Mouse (Mus musculus): Measurements from ENCODE around the gene Fam83b. TPM values are rescaled to one million over a fixed set of nuclear protein-coding genes. Genes with fewer than 3 reads are reported as not detected.

Gene Fam83b
- polyA plus RNA-seq, 1 experiment from 2014 or later: 4.9 TPM

DNA sequence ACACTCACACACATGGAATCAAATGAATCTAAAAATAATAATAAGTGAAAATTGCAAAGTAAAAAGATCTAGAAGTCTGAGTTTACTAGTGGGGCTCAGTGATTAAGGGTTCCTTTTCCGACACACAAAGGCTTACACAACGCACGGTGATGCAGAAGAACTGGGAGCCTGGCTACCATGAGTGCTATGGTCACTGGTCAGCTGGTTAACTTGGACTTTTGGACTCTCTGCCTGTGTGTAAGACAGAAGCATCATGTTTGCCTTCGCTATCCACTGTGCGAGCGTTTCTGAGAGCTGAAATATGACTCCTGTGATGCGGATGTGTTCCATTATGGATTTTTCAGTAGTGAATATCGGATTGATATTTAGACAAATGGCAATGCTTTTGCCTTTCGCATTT is 30.9 kb downstream of the Fam83b start:
- no peaks in the 10 kb centered on the region for H3K4me1 ChIP-seq (replicated peaks; ENCODE audit: control insufficient read depth, insufficient read depth, low read length)
- no peak overlapping the region for H3K4me3 ChIP-seq (ENCODE audit: low read depth, low read length)
- ATAC-seq: peak; percentile 76
- WGBS: 67% methylated on average over 9 of the region's 9 CpGs
- no peak overlapping the region for H3K9ac ChIP-seq (ENCODE audit: low read depth, low read length)
- no peak overlapping the region for H3K4me2 ChIP-seq (replicated peaks; ENCODE audit: low read depth)
- H3K27me3 ChIP-seq (replicated peaks; ENCODE audit: control insufficient read depth, insufficient read depth, low read length): no peaks in the 10 kb centered on the region
- no peak for TF ChIP-seq CTCF (IDR thresholded peaks at IDR 0.05; ENCODE audit: low read depth)
- no peak overlapping the region for H3K27ac ChIP-seq (ENCODE audit: low read depth, low read length)
- H3K36me3 ChIP-seq (ENCODE audit: control insufficient read depth, insufficient read depth): no peaks in the 10 kb centered on the region
- H3K9me3 ChIP-seq (ENCODE audit: control insufficient read depth): no peaks in the 10 kb centered on the region

DNA sequence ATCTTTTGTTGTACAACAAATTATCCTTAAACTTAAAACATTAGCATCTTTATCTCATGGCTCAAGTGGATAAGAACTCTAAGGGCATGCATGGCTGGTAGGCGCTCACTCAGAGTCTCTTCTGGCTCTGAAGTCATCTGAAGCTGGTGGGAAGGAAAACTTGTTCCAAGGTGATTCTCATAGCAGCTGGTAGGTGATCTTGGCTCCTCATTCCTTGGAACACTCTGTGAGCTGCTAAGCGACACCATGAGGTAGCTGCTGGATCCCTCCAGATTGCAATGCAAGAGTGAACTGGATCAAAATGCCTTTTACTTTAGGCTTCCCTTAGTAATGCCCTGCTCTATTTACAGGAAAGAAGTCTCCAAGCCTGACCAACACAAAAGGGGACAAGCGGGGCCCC is 34.5 kb downstream of the Fam83b start:
- TF ChIP-seq CTCF (IDR thresholded peaks at IDR 0.05; ENCODE audit: low read depth): no peak

DNA sequence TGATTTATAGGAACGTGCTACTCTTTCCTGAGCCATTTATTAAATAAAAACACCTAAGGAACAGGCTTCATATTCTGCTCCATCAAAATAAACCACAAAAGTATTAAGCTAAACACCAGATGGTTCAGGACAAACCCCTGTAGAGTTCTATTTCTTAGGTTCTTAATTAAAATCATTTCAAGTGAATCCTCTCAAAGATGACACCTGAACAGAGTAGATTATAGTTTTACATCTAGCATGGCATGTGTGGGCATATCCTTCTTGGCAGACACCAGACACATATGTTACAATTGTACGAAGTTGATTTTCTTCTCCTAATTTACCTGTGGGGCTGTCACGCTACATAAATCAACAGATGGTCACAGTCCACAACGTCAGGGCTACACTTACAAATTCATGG is 35.5 kb downstream of the Fam83b start:
- no peak for TF ChIP-seq CTCF (IDR thresholded peaks at IDR 0.05; ENCODE audit: low read depth)
- WGBS: 91% methylated on average over 4 of the region's 4 CpGs
- Histone ChIP-seq H3K36me3 (ENCODE audit: control insufficient read depth, insufficient read depth) (no peaks in the 10 kb centered on the region), H3K4me2 (replicated peaks; ENCODE audit: low read depth) (no peak overlapping the region), H3K27me3 (replicated peaks; ENCODE audit: control insufficient read depth, insufficient read depth, low read length) (no peaks in the 10 kb centered on the region), H3K27ac (ENCODE audit: low read depth, low read length) (no peak overlapping the region), H3K4me3 (ENCODE audit: low read depth, low read length) (no peak overlapping the region), H3K9me3 (ENCODE audit: control insufficient read depth) (no peaks in the 10 kb centered on the region), H3K4me1 (replicated peaks; ENCODE audit: control insufficient read depth, insufficient read depth, low read length) (no peaks in the 10 kb centered on the region), H3K9ac (ENCODE audit: low read depth, low read length) (no peak overlapping the region)
- ATAC-seq: no peak

More for the DNA sequence above, 34.5 kb downstream of the Fam83b start:
- Histone ChIP-seq H3K4me3 (ENCODE audit: low read depth, low read length) (no peak overlapping the region), H3K9ac (ENCODE audit: low read depth, low read length) (no peak overlapping the region), H3K4me2 (replicated peaks; ENCODE audit: low read depth) (no peak overlapping the region), H3K27me3 (replicated peaks; ENCODE audit: control insufficient read depth, insufficient read depth, low read length) (no peaks in the 10 kb centered on the region), H3K27ac (ENCODE audit: low read depth, low read length) (no peak overlapping the region), H3K4me1 (replicated peaks; ENCODE audit: control insufficient read depth, insufficient read depth, low read length) (no peaks in the 10 kb centered on the region), H3K9me3 (ENCODE audit: control insufficient read depth) (no peaks in the 10 kb centered on the region), H3K36me3 (ENCODE audit: control insufficient read depth, insufficient read depth) (no peaks in the 10 kb centered on the region)
- no peak for ATAC-seq
- WGBS: 96% methylated on average over 3 of the region's 3 CpGs

DNA sequence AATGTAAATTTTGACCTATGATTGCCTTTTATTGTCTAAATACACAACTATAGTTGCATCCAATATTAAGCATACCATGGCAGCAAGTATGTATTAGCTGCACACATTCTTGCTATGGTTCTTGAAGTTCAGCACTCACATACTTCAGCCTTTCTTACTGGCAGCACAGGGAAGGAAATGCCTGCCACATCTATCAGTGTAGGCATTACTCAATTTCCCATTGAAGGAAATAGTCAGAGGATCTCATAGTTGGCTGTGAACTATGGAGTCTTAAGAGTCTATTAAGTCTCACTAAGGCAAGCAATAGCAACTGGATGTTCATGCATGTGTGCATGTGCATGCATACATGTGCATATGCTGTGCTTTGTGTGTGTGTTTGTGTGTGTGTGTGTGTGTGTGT is 41.3 kb downstream of the Fam83b start:
- Histone ChIP-seq H3K9ac (ENCODE audit: low read depth, low read length) (no peak overlapping the region), H3K4me3 (ENCODE audit: low read depth, low read length) (no peak overlapping the region), H3K36me3 (ENCODE audit: control insufficient read depth, insufficient read depth) (no peaks in the 10 kb centered on the region), H3K27me3 (replicated peaks; ENCODE audit: control insufficient read depth, insufficient read depth, low read length) (no peaks in the 10 kb centered on the region), H3K4me2 (replicated peaks; ENCODE audit: low read depth) (no peak overlapping the region), H3K27ac (ENCODE audit: low read depth, low read length) (no peak overlapping the region; the same call in 1 of the 2 replicates), H3K4me1 (replicated peaks; ENCODE audit: control insufficient read depth, insufficient read depth, low read length) (no peaks in the 10 kb centered on the region), H3K9me3 (ENCODE audit: control insufficient read depth) (no peaks in the 10 kb centered on the region)
- no peak for TF ChIP-seq CTCF (IDR thresholded peaks at IDR 0.05; ENCODE audit: low read depth)
- ATAC-seq: no peak

DNA sequence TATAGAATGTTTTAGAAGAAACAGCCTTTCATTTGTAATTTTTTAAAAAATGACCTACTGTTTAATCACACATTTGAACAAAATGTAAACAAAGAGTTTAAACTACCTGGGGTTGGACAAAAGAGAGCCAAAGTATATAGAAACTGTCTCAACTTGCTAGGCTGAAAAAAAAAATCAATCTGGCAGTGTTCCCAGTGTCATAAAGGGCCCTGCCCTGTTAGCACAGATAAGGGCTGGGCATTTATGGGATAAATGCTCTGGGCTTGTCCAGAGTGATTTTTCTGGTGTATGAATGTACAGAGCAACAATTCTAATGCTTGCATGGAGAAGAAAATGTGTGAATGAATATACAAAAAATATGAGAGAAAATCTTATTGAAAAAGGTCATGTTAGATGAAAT is 43.8 kb downstream of the Fam83b start:
- ATAC-seq: peak; percentile 70
- Histone ChIP-seq H3K36me3 (ENCODE audit: control insufficient read depth, insufficient read depth) (no peaks in the 10 kb centered on the region), H3K27me3 (replicated peaks; ENCODE audit: control insufficient read depth, insufficient read depth, low read length) (no peaks in the 10 kb centered on the region), H3K4me1 (replicated peaks; ENCODE audit: control insufficient read depth, insufficient read depth, low read length) (no peaks in the 10 kb centered on the region), H3K9ac (ENCODE audit: low read depth, low read length) (no peak overlapping the region), H3K4me3 (ENCODE audit: low read depth, low read length) (no peak overlapping the region), H3K9me3 (ENCODE audit: control insufficient read depth) (no peaks in the 10 kb centered on the region), H3K27ac (ENCODE audit: low read depth, low read length) (peak overlapping the region; percentile 66; the same call in 1 of the 2 replicates), H3K4me2 (replicated peaks; ENCODE audit: low read depth) (peak overlapping the region; percentile 32; the same call in 1 of the 2 replicates)
- TF ChIP-seq CTCF (IDR thresholded peaks at IDR 0.05; ENCODE audit: low read depth): no peak

DNA sequence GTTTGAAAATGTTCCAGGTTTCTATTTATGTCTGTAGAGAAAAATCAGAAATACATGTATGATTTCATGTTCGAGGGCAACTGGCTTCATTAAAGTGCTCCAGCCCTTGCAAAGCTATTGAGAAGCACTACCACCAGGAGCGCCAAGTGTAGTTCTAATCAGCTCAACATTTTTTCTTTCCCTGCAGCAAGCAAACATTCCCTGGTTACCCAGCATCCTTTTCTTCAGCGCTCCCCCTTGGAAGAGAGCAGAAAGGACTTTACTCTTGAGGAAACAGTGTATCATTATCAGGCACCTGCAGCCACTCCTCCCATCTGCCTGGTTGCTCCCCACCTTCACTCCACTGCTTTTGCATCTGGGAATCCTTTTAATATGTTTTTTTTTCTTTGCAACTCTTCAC is 45.3 kb downstream of the Fam83b start:
- Histone ChIP-seq H3K36me3 (ENCODE audit: control insufficient read depth, insufficient read depth) (no peaks in the 10 kb centered on the region), H3K9me3 (ENCODE audit: control insufficient read depth) (no peaks in the 10 kb centered on the region), H3K4me3 (ENCODE audit: low read depth, low read length) (no peak overlapping the region), H3K4me1 (replicated peaks; ENCODE audit: control insufficient read depth, insufficient read depth, low read length) (no peaks in the 10 kb centered on the region), H3K27ac (ENCODE audit: low read depth, low read length) (0 out of 2 replicates have a peak overlapping the region, but pooled peaks have one; percentile 11), H3K9ac (ENCODE audit: low read depth, low read length) (no peak overlapping the region), H3K4me2 (replicated peaks; ENCODE audit: low read depth) (no peak overlapping the region), H3K27me3 (replicated peaks; ENCODE audit: control insufficient read depth, insufficient read depth, low read length) (no peaks in the 10 kb centered on the region)
- WGBS: 40% methylated on average over 3 of the region's 3 CpGs
- peak; percentile 83 for ATAC-seq
- peak; percentile 56 for TF ChIP-seq CTCF (IDR thresholded peaks at IDR 0.05; ENCODE audit: low read depth)

DNA sequence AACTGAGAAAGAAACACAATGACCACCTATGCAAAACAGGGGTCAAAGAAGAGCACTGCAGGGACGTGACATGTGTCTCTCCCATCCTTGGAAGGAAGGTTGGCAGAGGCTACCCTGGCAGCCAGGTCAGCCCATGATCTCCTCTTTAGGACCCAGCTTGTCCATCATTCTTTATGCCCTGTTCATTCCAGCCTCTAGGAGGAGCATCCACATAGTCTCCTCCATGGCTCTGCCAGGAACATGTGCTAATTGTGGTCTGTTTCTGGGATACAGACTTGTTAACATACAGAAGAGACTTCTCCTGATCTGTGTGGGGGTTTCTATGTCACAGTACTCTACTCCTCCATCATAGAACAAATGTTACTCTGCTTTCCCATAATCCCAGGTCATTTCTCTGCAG is 48.3 kb downstream of the Fam83b start:
- H3K27me3 ChIP-seq (replicated peaks; ENCODE audit: control insufficient read depth, insufficient read depth, low read length): no peaks in the 10 kb centered on the region
- TF ChIP-seq CTCF (IDR thresholded peaks at IDR 0.05; ENCODE audit: low read depth): peak; percentile 67
- no peak overlapping the region for H3K4me3 ChIP-seq (ENCODE audit: low read depth, low read length)
- no peak overlapping the region for H3K27ac ChIP-seq (ENCODE audit: low read depth, low read length)
- ATAC-seq: no peak
- no peak overlapping the region for H3K9ac ChIP-seq (ENCODE audit: low read depth, low read length)
- H3K36me3 ChIP-seq (ENCODE audit: control insufficient read depth, insufficient read depth): no peaks in the 10 kb centered on the region
- H3K4me1 ChIP-seq (replicated peaks; ENCODE audit: control insufficient read depth, insufficient read depth, low read length): no peaks in the 10 kb centered on the region
- no peak overlapping the region for H3K4me2 ChIP-seq (replicated peaks; ENCODE audit: low read depth)
- no peaks in the 10 kb centered on the region for H3K9me3 ChIP-seq (ENCODE audit: control insufficient read depth)
- 76% methylated on average over 1 of the region's 1 CpGs for WGBS
